Mouse (Mus musculus): ENCODE results near the gene Tmem38a. TPM values are rescaled to one million over a fixed set of nuclear protein-coding genes. Genes with fewer than 3 reads are reported as not detected.
A peak's percentile ranks its signal among the peaks of the same experiment; 100 is the strongest.

Tmem38a gene
- polyA plus RNA-seq (2012; rRNA removed): 80.0 and 91.5 TPM in 2 replicates

- DNase-seq (ENCODE audit: low spot score): peak; percentile 71
Measured at GRCm38 (mm10) chr8:72571611-72572473, at the start of gene Tmem38a. Gene Tmem38a (plus strand): TSS chr8:72572055.

DNA sequence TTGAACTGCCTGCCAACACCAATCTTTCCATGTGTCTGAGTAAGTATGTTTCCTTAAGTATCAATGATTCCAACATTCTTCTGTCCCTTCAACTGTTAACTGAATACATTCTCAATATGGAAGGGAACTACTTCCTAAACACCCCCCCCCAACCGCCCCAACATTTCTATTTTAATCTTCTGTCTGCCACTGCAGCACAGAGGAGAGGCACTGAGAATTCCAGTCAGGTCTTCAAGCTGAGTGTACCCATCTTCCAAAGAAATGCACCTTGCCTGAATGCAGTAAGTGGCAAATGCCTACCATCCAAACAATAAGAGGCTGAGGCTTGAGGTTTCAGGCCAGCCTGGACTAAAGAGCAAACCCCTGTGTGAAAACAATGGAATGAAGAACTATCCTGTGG lies 39.8 kb upstream of the Tmem38a start:
- DNase-seq (ENCODE audit: low spot score): no peak

DNA sequence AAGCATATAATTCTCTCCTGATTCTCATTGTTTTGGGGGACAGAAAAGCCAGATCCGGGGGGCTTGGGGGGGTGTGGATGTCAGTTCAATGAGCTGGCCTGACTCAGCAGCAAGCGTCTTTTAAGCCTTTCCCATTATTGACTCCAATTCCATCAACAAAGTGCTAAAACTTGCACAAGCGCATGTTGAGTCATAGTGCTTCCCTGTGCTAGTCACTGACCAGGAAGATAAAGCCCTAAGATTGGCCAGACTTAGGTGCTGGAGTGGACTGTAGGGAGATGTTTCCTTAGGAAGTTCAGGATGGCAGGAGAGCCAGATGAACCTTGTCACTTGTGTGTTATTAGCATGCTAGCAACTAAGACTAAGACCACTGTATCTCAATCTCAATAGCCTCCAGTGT lies 37.0 kb upstream of the Tmem38a start:
- no peak for DNase-seq (ENCODE audit: low spot score)

DNA sequence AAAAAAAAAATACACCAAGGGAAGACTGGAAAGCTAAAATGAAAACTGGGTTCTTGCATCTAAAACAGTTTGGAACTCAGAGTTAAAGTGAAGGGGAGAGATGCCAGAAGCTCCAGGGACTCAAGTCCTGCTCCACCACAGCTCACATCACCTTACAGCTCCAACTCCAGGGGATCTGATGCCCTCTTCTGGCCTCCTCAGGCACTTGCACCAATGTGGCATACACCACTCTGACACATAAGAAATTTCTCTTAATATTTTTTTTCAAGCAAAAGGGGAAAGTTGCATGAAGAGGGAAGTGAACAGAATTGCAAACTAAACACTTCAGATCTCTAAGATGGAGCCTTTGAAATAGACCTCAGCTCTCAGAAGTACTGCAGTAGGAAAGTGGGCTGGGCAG lies 32.6 kb upstream of the Tmem38a start:
- DNase-seq (ENCODE audit: low spot score): no peak

DNA sequence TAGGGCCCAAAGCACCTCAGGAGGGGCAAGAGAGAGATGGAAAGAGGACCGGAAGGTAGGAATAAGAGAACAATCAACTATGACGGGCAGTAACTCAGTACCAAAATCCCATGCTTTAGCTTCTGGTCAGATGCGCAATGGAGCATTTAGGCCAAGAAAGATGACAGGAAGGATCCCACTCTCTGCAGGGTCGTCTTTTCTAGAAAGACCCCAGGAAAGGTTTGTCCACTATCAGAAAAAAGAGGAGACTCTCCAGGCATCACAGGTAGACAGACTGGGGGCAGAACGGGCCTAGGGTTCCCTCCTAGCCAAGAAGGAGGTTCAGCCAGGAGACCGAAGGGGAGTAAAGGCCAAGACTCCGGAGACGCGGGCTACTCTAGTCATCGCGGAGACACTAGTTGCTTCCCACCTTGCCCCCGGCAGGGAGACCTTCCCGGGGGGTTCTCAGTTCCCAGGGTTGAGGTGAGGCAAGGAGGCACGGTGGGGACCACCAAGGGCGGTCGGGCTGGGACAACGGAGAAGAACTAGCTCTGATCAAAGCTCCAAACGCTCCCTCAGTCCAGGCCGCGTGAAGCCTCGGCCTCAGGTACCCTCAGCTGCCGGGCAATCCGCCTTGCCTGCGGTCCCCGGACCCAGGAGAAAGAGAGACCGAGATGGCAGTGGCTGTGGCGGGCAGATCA lies 24.6 kb upstream of the Tmem38a start:
- DNase-seq (ENCODE audit: low spot score): no peak

DNA sequence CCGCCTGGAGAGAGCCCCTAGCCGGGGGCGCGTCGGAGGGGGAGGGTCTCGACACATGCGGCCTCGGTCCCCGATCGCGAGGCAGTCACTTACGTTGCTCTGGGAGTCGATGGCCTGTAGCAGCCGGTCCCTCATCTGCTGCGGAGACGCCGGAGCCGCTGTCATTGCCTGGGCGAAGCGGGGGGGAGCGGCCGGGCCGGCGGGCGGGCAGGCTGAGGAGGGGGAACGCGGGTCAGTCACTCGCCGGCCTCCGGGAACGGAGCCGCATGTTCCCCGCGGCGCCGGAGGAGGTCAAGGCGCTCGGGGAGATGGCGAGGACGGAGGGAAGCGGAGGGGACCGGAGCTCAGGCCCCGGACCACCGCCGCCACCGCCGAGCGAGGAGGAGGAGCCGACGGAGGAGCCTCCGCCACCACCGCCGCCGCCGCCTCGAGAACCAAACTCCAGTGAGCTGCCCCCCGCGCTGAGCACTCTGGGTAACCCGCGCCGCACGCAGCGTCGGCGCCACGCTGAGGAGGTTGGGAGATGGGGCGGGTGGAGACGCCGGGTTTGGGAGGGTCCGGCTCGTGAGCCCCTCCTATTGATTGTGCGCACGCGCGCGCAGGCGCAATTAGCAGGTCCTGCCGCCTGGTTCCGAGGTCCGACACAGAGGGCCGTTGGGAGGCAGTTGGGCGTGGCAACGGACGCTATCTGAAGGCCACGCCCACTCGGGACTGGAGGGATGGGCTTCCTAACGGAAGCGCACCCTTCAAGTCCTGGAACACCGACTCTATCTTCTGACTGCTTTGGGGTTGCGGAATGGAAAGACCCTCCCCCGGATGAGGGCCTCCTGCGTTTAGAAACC lies 23.8 kb upstream of the Tmem38a start, which contains the start of gene Med26:
Med26 (minus strand) TSS at position 469 of the 842 bp plus-strand sequence.
- DNase-seq (ENCODE audit: low spot score): peak; percentile 93

GRCm38 (mm10) chr8:72548644-72549313 lies 23.1 kb upstream of the Tmem38a start:
- DNase-seq (ENCODE audit: low spot score): no peak

GRCm38 (mm10) chr8:72549314-72549892 lies 22.5 kb upstream of the Tmem38a start:
- no peak for DNase-seq (ENCODE audit: low spot score)

GRCm38 (mm10) chr8:72555770-72556169 lies 16.1 kb upstream of the Tmem38a start:
- DNase-seq (ENCODE audit: low spot score): no peak

GRCm38 (mm10) chr8:72561111-72561689 lies 10.7 kb upstream of the Tmem38a start:
- DNase-seq (ENCODE audit: low spot score): no peak

- DNase-seq (ENCODE audit: low spot score): no peak
Measured at GRCm38 (mm10) chr8:72565970-72566369, 5.9 kb upstream of the Tmem38a start.

- DNase-seq (ENCODE audit: low spot score): peak; percentile 94
Measured at GRCm38 (mm10) chr8:72570633-72571610, 933 bp upstream of the Tmem38a start, which contains the start of gene Smim7. Gene Smim7 (minus strand): TSS chr8:72571088.

DNA sequence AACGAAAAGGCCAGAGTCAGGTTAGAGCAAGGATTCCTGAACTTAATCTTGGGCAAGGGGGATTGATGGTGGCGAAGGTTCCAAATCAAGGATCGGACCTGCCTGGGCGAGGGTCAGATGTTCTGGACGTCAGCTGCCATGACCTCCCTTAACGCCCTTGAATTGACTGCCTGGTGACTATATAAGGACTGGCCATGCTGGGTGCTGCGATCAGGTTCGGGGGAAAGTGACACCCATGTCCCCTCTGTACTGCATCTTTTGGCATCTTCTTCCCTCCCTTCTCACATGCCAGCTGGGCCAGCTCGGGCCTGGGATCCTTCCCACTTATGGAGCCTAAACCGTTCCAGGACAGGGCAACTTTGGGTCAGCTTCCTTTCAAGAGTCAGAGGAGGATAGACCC lies 652 bp downstream of the Tmem38a start:
- no peak for DNase-seq (ENCODE audit: low spot score)

GRCm38 (mm10) chr8:72573450-72573849 lies 1.6 kb downstream of the Tmem38a start:
- DNase-seq (ENCODE audit: low spot score): no peak

DNA sequence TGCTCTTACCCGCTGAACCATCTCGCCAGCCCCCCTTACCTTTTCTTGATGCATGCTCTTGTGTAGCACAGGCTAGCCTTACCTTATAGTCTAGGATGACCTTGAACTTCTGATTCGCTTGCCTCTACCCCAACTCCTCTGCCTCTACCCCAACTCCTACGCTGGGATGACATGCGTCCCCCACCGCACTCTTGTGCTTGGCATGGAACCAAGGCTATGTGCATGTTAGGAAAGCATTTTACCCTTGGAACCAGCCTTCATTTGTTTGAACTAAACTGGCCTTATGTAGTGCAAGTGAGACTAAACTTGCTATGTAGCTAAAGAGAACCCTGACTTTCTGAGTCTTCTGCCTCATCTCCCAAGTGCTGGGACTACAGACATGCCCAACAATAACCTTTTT lies 4.1 kb downstream of the Tmem38a start:
- DNase-seq (ENCODE audit: low spot score): no peak

DNA sequence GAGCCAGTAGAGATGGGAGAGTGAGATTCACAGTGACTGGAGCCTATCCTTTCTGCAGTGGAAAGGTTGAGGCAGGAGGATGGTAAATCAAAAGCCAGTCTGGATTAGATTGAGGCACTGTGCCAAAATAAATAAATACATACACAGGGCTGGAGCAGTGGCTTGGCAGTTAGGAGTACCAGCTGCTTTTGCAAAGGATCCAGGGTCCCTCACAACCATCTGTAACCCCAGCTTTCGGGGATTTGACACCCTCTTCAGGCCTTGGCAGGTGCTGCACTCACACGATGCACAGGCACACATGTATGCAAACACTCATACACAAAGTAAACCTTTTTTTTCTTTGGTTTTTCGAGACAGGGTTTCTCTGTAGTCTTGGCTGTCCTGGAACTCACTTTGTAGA lies 5.4 kb downstream of the Tmem38a start:
- no peak for DNase-seq (ENCODE audit: low spot score)

GRCm38 (mm10) chr8:72577941-72578340 lies 6.1 kb downstream of the Tmem38a start:
- DNase-seq (ENCODE audit: low spot score): no peak

- DNase-seq (ENCODE audit: low spot score): no peak
Measured at GRCm38 (mm10) chr8:72579374-72579773, 7.5 kb downstream of the Tmem38a start.

- no peak for DNase-seq (ENCODE audit: low spot score)
Measured at GRCm38 (mm10) chr8:72583056-72583771, 11.4 kb downstream of the Tmem38a start.

Data from urinary bladder, adult 2 months (tissue).